Mouse (Mus musculus): ENCODE data around the gene Atp6ap2.

GRCm38 (mm10) chrX:12645531-12646304 lies 58.1 kb downstream of the Atp6ap2 start:
- no peak for TF ChIP-seq GATA1 (IDR thresholded peaks at IDR 0.05; ENCODE audit: borderline replicate concordance, low read length)
- no peak for TF ChIP-seq FLI1 (IDR thresholded peaks at IDR 0.05; ENCODE audit: low read length)
